Mouse (Mus musculus) cerebellum, adult 2 months (tissue): ENCODE results near the gene Cep78. TPM values are rescaled to one million over a fixed set of nuclear protein-coding genes. Genes with fewer than 3 reads are reported as not detected.

Experiments
- DNase-seq, 2 experiments: peaks; one replicate each; pipeline ENCODE4 v3.0.0; 2021
- H3K27ac ChIP-seq: fragments of 200-500 bp; 2 replicates; pipeline ENCODE4 v1.5.1; 2012; ENCODE audit warnings: low read length, control low read depth, inconsistent platforms; ENCODE audit not compliant: insufficient read depth
- H3K27me3 ChIP-seq: fragments of 200-500 bp; 2 replicates; pipeline ENCODE4 v1.6.1; 2012; ENCODE audit warnings: inconsistent platforms, mild to moderate bottlenecking, low read length, moderate library complexity; ENCODE audit not compliant: control insufficient read depth, insufficient read depth
- H3K4me1 ChIP-seq: fragments of 200-500 bp; 2 replicates; pipeline ENCODE4 v1.6.1; 2011; ENCODE audit warnings: low read length; ENCODE audit not compliant: control insufficient read depth, insufficient read depth
- H3K4me3 ChIP-seq: fragments of 200-500 bp; replicated peaks from 2 replicates; pipeline ENCODE3; 2011; ENCODE audit warnings: mild to moderate bottlenecking, low read depth, low read length, control low read depth; ENCODE audit not compliant: insufficient read depth
- CTCF ChIP-seq: fragments of 200-500 bp; IDR thresholded peaks from 2 replicates; pipeline ENCODE4 v1.5.1; 2011; ENCODE audit warnings: low read depth, mild to moderate bottlenecking, control low read depth, low read length, moderate library complexity, borderline replicate concordance; ENCODE audit not compliant: insufficient read depth
- POLR2A ChIP-seq: fragments of 200-500 bp; IDR thresholded peaks from 2 replicates; pipeline ENCODE4 v1.6.1; 2011; ENCODE audit warnings: low read length, control low read depth, borderline replicate concordance; ENCODE audit not compliant: insufficient read depth
- WGBS: fragments of 180-500 bp; shearing (Covaris S2); methylation state at CpG from one replicate; pipeline ENCODE4 v1.1.7; 2018; 5-methylcytosine and 5-hydroxymethylcytosine counted together
- polyA plus RNA-seq: library from polyadenylated mRNA; depleted of rRNA; stranded (reverse); fragments of >200 nt; gene quantifications from 2 replicates; pipeline ENCODE4 v1.2.3, GENCODE M21; 2012

The Cep78 gene
- polyA plus RNA-seq, 1 experiment = 9.6 TPM

DNA sequence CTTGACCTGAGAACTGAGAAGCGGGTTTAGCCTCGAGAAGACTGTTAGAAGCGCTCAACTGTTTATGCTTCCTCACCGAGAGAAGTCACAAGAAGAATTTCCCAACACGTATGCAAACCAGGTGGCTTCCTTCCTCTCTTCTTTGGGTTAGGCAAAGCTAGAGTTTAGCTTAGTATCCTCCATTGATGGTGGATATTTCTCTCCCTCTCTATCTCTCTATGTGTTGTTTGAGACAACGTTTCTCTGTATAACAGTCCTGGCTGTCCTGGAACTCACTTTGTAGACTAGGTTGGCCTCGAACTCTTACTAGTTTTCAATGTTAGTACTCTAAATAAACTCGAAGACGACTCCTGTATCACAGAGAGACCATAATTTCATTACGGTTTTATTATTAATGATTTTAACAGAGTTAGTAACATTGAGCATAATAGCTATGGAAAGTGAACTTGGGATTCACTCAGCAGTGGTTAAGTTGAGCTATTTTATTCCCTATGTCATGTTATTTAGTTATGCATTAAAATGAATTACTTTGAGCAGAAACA, 454 bp upstream of the Cep78 start:
- Histone ChIP-seq H3K4me3 (peak overlapping the region; percentile 85), H3K4me1 (no peaks in the 10 kb centered on the region), H3K27ac (peak overlapping the region; percentile 76), H3K27me3 (no peaks in the 10 kb centered on the region)
- WGBS = 26% methylated on average over 10 of the region's 10 CpGs
- TF ChIP-seq POLR2A = no peak
- no peak for TF ChIP-seq CTCF
- no peak for DNase-seq

DNA sequence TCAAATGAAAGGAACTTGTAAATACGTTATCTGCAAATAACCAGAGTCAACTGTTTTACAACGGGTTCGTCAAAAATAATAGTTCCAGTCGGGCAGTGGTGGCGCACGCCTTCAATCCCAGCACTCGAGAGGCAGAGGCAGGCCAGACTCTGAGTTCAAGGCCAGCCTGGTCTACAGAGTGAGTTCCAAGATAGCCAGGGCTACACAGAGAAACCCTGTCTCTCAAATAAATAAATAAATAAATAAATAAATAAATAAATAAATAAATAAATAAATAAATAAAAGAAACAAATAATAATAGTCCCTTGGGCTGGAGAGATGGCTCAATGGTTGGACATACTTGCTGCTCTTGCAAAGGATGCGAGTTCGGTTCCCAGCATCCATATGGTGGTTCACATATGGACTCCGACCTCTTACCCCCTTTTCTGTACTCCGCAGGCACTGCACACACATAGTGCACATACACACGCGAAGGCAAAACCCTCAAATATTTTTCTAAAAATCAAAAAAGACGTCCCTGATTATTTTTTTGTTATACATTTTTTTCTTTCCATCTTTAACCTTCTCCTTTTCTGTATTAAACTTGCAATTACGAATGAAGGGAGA, 947 bp downstream of the Cep78 start:
- H3K4me3 ChIP-seq = peak overlapping the region; percentile 85
- no peak overlapping the region for H3K27ac ChIP-seq
- TF ChIP-seq POLR2A (no peak), CTCF (no peak)
- no peaks in the 10 kb centered on the region for H3K27me3 ChIP-seq
- peak in 1 of 2 experiments; percentile 19 for DNase-seq
- no peaks in the 10 kb centered on the region for H3K4me1 ChIP-seq
- WGBS = 44% methylated on average over 15 of the region's 15 CpGs

GRCm38 (mm10) chr19:15982926-15983738, 1.7 kb downstream of the Cep78 start:
- peak in 1 of 2 experiments; percentile 20 for DNase-seq
- no peaks in the 10 kb centered on the region for H3K27me3 ChIP-seq
- H3K4me3 ChIP-seq = no peak overlapping the region
- no peak for TF ChIP-seq CTCF
- no peak for TF ChIP-seq POLR2A
- WGBS = 68% methylated on average over 10 of the region's 10 CpGs
- H3K4me1 ChIP-seq = no peaks in the 10 kb centered on the region
- no peak overlapping the region for H3K27ac ChIP-seq

- DNase-seq = peak; percentile 64 to 66
- Histone ChIP-seq H3K4me1 (no peaks in the 10 kb centered on the region), H3K27me3 (no peaks in the 10 kb centered on the region), H3K4me3 (no peak overlapping the region), H3K27ac (no peak overlapping the region)
- 43% methylated on average over 4 of the region's 4 CpGs for WGBS
- TF ChIP-seq POLR2A (no peak), CTCF (peak; percentile 54; the same call in 1 of the 2 replicates)
Observed at GRCm38 (mm10) chr19:15981861-15982260, 2.9 kb downstream of the Cep78 start.

DNA sequence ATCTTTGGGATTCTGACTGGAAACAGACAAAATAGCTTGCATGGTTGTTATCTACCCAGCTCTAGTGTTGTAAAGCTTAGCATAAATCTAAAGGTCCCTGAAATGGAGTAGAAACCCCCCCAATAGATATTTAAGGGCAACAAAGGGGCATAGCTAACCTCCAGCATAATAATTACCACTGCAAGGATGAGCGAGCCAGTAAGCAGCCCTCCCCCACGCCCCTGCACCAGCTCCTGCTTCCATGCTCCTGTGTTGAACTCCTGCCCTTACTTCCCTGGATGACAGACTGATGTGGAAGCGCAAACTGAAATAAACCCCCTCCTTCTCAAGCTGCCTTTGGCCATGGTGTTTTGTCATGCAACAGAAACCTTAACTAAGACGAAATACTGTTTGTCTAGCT, 11.4 kb downstream of the Cep78 start:
- H3K4me3 ChIP-seq = no peak overlapping the region
- no peaks in the 10 kb centered on the region for H3K27me3 ChIP-seq
- H3K4me1 ChIP-seq = no peaks in the 10 kb centered on the region
- WGBS = 87% methylated on average over 4 of the region's 4 CpGs
- TF ChIP-seq CTCF (no peak), POLR2A (no peak)
- DNase-seq = no peak
- H3K27ac ChIP-seq = no peak overlapping the region

DNA sequence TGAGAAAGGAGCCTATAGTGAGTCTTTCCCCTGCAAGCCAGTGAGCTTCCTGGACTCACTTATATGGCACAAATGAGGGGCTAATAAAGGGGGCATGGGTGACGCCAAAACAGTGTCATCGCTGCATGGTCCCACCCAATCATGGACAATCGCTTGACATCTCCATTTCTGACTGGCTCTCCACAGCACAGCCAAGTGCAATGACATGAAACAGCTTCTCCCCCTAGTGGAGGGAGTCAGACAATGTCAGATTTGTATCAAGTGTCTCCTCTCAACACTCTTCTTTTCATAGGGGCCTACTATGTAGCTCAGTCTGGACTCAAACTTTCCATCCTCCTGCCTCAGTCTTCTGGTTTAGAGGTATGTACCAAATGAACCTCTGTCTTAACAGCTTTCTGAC, 19.7 kb downstream of the Cep78 start:
- peak; percentile 17 to 31 for DNase-seq
- Histone ChIP-seq H3K27me3 (no peaks in the 10 kb centered on the region), H3K4me3 (no peak overlapping the region), H3K4me1 (no peaks in the 10 kb centered on the region), H3K27ac (no peak overlapping the region)
- TF ChIP-seq POLR2A (no peak), CTCF (peak; percentile 47; the same call in 1 of the 2 replicates)
- WGBS = 12% methylated on average over 3 of the region's 3 CpGs

DNA sequence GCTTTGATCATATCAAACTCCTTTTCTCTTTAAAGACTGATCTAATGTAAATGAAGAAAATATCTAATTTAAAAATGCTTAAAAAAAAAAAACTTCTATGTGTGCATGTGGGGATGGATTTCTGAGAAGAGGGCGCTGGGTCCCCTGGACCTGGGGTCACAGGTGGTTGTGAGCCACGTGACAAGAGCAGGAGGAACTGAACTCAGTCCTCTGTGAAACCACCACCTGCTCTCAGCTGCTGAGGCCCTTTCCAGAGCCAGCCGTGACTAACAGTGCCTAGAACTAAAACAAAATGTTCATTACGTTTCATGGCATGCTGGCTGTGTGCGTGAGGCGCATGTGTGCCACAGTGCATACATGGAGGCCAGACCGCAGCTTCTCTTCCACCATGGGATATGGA, 20.3 kb downstream of the Cep78 start:
- Histone ChIP-seq H3K4me1 (no peaks in the 10 kb centered on the region), H3K27me3 (no peaks in the 10 kb centered on the region), H3K4me3 (no peak overlapping the region), H3K27ac (no peak overlapping the region)
- WGBS = 83% methylated on average over 7 of the region's 7 CpGs
- no peak for TF ChIP-seq POLR2A
- no peak for TF ChIP-seq CTCF
- no peak for DNase-seq

DNA sequence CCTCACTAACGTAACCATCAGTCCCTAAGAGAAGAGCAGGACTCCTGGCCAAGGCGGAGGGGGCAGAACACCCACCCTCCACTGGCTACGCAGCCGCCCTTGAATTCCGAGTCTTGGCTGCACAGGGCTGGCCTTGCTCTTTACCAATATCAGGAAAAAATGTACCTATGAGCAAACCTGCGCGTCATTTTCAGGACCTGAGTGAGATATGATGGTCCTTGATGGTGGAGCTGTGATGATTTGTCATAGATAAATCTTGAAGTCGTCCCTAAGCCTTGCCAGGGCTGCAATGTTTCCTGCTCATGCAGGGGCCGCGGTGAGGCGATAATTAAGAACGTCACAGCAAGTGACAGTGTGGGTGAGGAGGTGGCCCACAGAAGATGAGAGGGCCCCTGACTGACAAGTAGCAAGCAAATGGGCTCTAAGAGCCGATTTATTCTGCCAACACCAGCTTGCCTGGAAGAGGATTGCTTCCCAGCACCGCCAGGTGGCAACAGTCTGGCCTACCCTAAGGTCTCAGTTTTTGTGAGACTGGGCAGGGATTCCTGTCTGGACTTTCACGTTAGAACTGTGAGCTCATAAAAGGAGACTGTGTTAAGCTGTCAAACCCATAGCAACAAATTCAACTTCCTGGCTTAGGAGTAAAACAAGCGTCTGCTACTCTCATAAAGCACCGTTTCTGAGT, 21.6 kb downstream of the Cep78 start:
- Histone ChIP-seq H3K4me1 (no peaks in the 10 kb centered on the region), H3K4me3 (no peak overlapping the region), H3K27me3 (no peaks in the 10 kb centered on the region), H3K27ac (no peak overlapping the region)
- no peak for DNase-seq
- no peak; the same call in 1 of the 2 replicates for TF ChIP-seq CTCF
- TF ChIP-seq POLR2A = no peak
- 73% methylated on average over 17 of the region's 17 CpGs for WGBS
